Mouse (Mus musculus) c-Kit-positive CD71-positive TER-119-negative erythroid progenitor cells, embryonic 14.5 days (primary cell): ENCODE measurements at regions not wholly inside any gene's neighbourhood (a gene's known extent, or its start where the extent isn't known, plus 50 kb on each side); places are given as distances from the start of the nearest gene placed in this dataset.

Experiments used
- DNase-seq: peaks from one replicate; pipeline ENCODE4 v3.0.0-alpha.2; 2013; ENCODE audit warnings: low read depth

- no peak for DNase-seq
Observed at GRCm38 (mm10) chr8:35321270-35321865, 444.2 kb upstream of the Gm19410 start.

- no peak for DNase-seq
Observed at GRCm38 (mm10) chr8:35323180-35323975, 442.2 kb upstream of the Gm19410 start.
